Mouse (Mus musculus) brain, embryonic 14.5 days (tissue): ENCODE data around the gene Nipsnap1.

Experiments used
- CTCF ChIP-seq: fragments of 200-500 bp; IDR thresholded peaks from 2 replicates; pipeline ENCODE4 v1.5.1; 2012; ENCODE audit warnings: inconsistent platforms, mild to moderate bottlenecking, moderate library complexity, borderline replicate concordance; ENCODE audit not compliant: insufficient read depth, insufficient read length; ENCODE audit errors: extremely low read depth
- POLR2A ChIP-seq: fragments of 200-500 bp; IDR thresholded peaks from 2 replicates; pipeline ENCODE4 v1.6.1; 2012; ENCODE audit warnings: mild to moderate bottlenecking, inconsistent platforms, borderline replicate concordance; ENCODE audit not compliant: poor library complexity, insufficient read depth, insufficient read length, severe bottlenecking; ENCODE audit errors: extremely low read depth

- no peak for TF ChIP-seq CTCF
- no peak for TF ChIP-seq POLR2A
Measured at GRCm38 (mm10) chr11:4838235-4838634, 35.5 kb upstream of the Nipsnap1 start.
